Mouse (Mus musculus): ENCODE data around the gene Atp1a3. TPM values are rescaled to one million over a fixed set of nuclear protein-coding genes. Genes with fewer than 3 reads are reported as not detected.

The Atp1a3 gene
- polyA plus RNA-seq, 1 experiment = 9.4 TPM

- no peaks in the 10 kb centered on the region for H3K27me3 ChIP-seq (ENCODE audit: control insufficient read depth, insufficient read depth, low read length, poor library complexity, severe bottlenecking)
- H3K36me3 ChIP-seq (ENCODE audit: control insufficient read depth, insufficient read depth, low read length, poor library complexity, severe bottlenecking) = no peaks in the 10 kb centered on the region
- no peaks in the 10 kb centered on the region for H3K4me1 ChIP-seq (ENCODE audit: control insufficient read depth, insufficient read depth, low read length)
- no peaks in the 10 kb centered on the region for H3K9me3 ChIP-seq (replicated peaks; ENCODE audit: control insufficient read depth, insufficient read depth, low read length, poor library complexity, severe bottlenecking)
- no peak overlapping the region for H3K9ac ChIP-seq (ENCODE audit: low read depth, poor library complexity, severe bottlenecking)
- no peak for TF ChIP-seq CTCF (IDR thresholded peaks at IDR 0.05; ENCODE audit: low read depth, low read length)
- no peak for TF ChIP-seq POLR2A (IDR thresholded peaks at IDR 0.05; ENCODE audit: insufficient read depth, low read length)
- TF ChIP-seq EP300 (IDR thresholded peaks at IDR 0.05; ENCODE audit: insufficient read depth, low read depth, low read length) = no peak
- H3K27ac ChIP-seq (ENCODE audit: insufficient read depth, low read length) = no peak overlapping the region
- no peak overlapping the region for H3K4me3 ChIP-seq (ENCODE audit: low read depth, low read length)
Observed at GRCm38 (mm10) chr7:24931651-24932050, 74.1 kb downstream of the Atp1a3 start.

DNA sequence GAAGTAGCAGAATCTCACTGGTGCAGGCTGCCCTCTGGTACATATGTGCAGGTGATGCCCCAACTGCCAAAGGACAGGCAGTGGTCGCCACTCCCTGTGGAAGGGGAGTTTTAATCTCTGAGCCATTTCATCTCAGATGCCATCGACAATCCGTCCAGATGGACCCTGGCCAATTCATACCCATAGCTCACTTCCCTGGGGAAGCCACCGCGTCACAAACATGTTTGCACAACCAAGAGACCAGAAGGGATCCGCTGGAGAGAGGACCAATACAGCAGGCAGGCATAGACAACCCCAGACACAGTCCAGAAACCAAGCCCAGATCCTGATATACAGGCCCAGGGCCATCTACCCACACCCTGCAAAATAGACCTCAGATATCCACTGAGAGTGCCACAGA lies 75.3 kb downstream of the Atp1a3 start:
- peaks cover 6% of the 10 kb centered on the region for H3K36me3 ChIP-seq (ENCODE audit: control insufficient read depth, insufficient read depth, low read length, poor library complexity, severe bottlenecking)
- no peaks in the 10 kb centered on the region for H3K4me1 ChIP-seq (ENCODE audit: control insufficient read depth, insufficient read depth, low read length)
- no peak overlapping the region for H3K9ac ChIP-seq (ENCODE audit: low read depth, poor library complexity, severe bottlenecking)
- no peak overlapping the region for H3K27ac ChIP-seq (ENCODE audit: insufficient read depth, low read length)
- no peak overlapping the region for H3K4me3 ChIP-seq (ENCODE audit: low read depth, low read length)
- H3K9me3 ChIP-seq (replicated peaks; ENCODE audit: control insufficient read depth, insufficient read depth, low read length, poor library complexity, severe bottlenecking) = no peaks in the 10 kb centered on the region
- H3K27me3 ChIP-seq (ENCODE audit: control insufficient read depth, insufficient read depth, low read length, poor library complexity, severe bottlenecking) = no peaks in the 10 kb centered on the region
- TF ChIP-seq EP300 (IDR thresholded peaks at IDR 0.05; ENCODE audit: insufficient read depth, low read depth, low read length) = no peak
- no peak for TF ChIP-seq POLR2A (IDR thresholded peaks at IDR 0.05; ENCODE audit: insufficient read depth, low read length)
- no peak for TF ChIP-seq CTCF (IDR thresholded peaks at IDR 0.05; ENCODE audit: low read depth, low read length)

Other genes with a start within 250 kb of the Atp1a3 start
- gene Cd177, start 245.6 kb downstream of the Atp1a3 start, polyA plus RNA-seq (2011; ENCODE audit: insufficient read depth, insufficient read length, low read depth, missing spikeins) = not detected in 2 replicates
- gene Ceacam10, start 228.8 kb downstream of the Atp1a3 start, polyA plus RNA-seq (2011; ENCODE audit: insufficient read depth, insufficient read length, low read depth, missing spikeins) = not detected in 2 replicates
- 21.9 and 24.9 TPM in 2 replicates for gene Gm9844, start 143.7 kb downstream of the Atp1a3 start, polyA plus RNA-seq (2011; ENCODE audit: insufficient read depth, insufficient read length, low read depth, missing spikeins)
- gene Lypd4, start 136.0 kb downstream of the Atp1a3 start, polyA plus RNA-seq (2011; ENCODE audit: insufficient read depth, insufficient read length, low read depth, missing spikeins) = not detected in 2 replicates
- 0.75 and 1.1 TPM in 2 replicates for gene Dmrtc2, start 135.9 kb downstream of the Atp1a3 start, polyA plus RNA-seq (2011; ENCODE audit: insufficient read depth, insufficient read length, low read depth, missing spikeins)
- gene Rps19, start 121.6 kb downstream of the Atp1a3 start, polyA plus RNA-seq (2011; ENCODE audit: insufficient read depth, insufficient read length, low read depth, missing spikeins) = 2,100 and 2,446 TPM in 2 replicates
- 2.8 and 2.9 TPM in 2 replicates for gene Cd79a, start 108.6 kb downstream of the Atp1a3 start, polyA plus RNA-seq (2011; ENCODE audit: insufficient read depth, insufficient read length, low read depth, missing spikeins)
- 90.5 and 108 TPM in 2 replicates for gene Arhgef1, start 103.0 kb downstream of the Atp1a3 start, polyA plus RNA-seq (2011; ENCODE audit: insufficient read depth, insufficient read length, low read depth, missing spikeins)
- not detected in 2 replicates for gene Gm4881, start 61.5 kb downstream of the Atp1a3 start, polyA plus RNA-seq (2011; ENCODE audit: insufficient read depth, insufficient read length, low read depth, missing spikeins)
- 84.4 and 97.6 TPM in 2 replicates for gene Rabac1, start 33.2 kb downstream of the Atp1a3 start, polyA plus RNA-seq (2011; ENCODE audit: insufficient read depth, insufficient read length, low read depth, missing spikeins)
- 31.5 and 40.0 TPM in 2 replicates for gene Grik5, start 66.4 kb upstream of the Atp1a3 start, polyA plus RNA-seq (2011; ENCODE audit: insufficient read depth, insufficient read length, low read depth, missing spikeins)
- 13.5 and 14.8 TPM in 2 replicates for gene Zfp574, start 66.6 kb upstream of the Atp1a3 start, polyA plus RNA-seq (2011; ENCODE audit: insufficient read depth, insufficient read length, low read depth, missing spikeins)
- gene Pou2f2, start 173.8 kb upstream of the Atp1a3 start, polyA plus RNA-seq (2011; ENCODE audit: insufficient read depth, insufficient read length, low read depth, missing spikeins) = 1.8 and 2.1 TPM in 2 replicates
- 9.6 and 10.2 TPM in 2 replicates for gene Dedd2, start 214.7 kb upstream of the Atp1a3 start, polyA plus RNA-seq (2011; ENCODE audit: insufficient read depth, insufficient read length, low read depth, missing spikeins)
- 6.5 and 7.2 TPM in 2 replicates for gene Zfp526, start 215.5 kb upstream of the Atp1a3 start, polyA plus RNA-seq (2011; ENCODE audit: insufficient read depth, insufficient read length, low read depth, missing spikeins)
- gene Gsk3a, start 231.9 kb upstream of the Atp1a3 start, polyA plus RNA-seq (2011; ENCODE audit: insufficient read depth, insufficient read length, low read depth, missing spikeins) = 77.3 and 84.3 TPM in 2 replicates
- 61.8 and 63.8 TPM in 2 replicates for gene Erf, start 244.8 kb upstream of the Atp1a3 start, polyA plus RNA-seq (2011; ENCODE audit: insufficient read depth, insufficient read length, low read depth, missing spikeins)